Mouse (Mus musculus) embryonic stem cell, embryonic (primary cell): ENCODE measurements at regions not wholly inside any gene's neighbourhood (a gene's known extent, or its start where the extent isn't known, plus 50 kb on each side); places are given as distances from the start of the nearest gene placed in this dataset.

ENCODE experiments used
- CTCF ChIA-PET, 4 experiments: fragments of 300-600 bp in 2 of 4; fragments of 350-600 bp in 2 of 4; sonication (Branson Sonifier 250); formaldehyde crosslinking; loops; one replicate each; lab custom pipeline; 2022; ENCODE audit warnings: inconsistent platforms in 2 of 4; lab: Charles Lee
- POLR2A ChIA-PET, 4 experiments: fragments of 300-600 bp in 2 of 4; fragments of 350-600 bp in 2 of 4; sonication (Branson Sonifier 250); formaldehyde crosslinking; loops; one replicate each; lab custom pipeline; 2022; ENCODE audit warnings: antibody characterized with exemption in 4 of 4, inconsistent platforms in 1 of 4; lab: Charles Lee

- CTCF ChIA-PET, result interaction anchor here in 1 of 4 experiments (0.8 kb wide), 1 partner anchor 71 kb away, joined by 3 read pairs; no protein-coding TSS in a partner anchor
- POLR2A ChIA-PET, result interaction anchor here in 2 of 4 experiments (0.6 to 0.7 kb wide), 2 partner anchors 63 to 101 kb away, joined by 7 to 14 read pairs; no protein-coding TSS in a partner anchor
Measured at GRCm38 (mm10) chr16:93461406-93462285, 142.2 kb downstream of the Setd4 start.

- ChIA-PET CTCF (no interaction called here), POLR2A (interaction anchor here in 1 of 4 experiments (0.8 kb wide), 1 partner anchor 303 kb away, joined by 3 read pairs; no protein-coding TSS in a partner anchor)
Measured at GRCm38 (mm10) chr16:93459497-93460240, 144.2 kb downstream of the Setd4 start.

GRCm38 (mm10) chr16:93458598-93459496 lies 145.0 kb downstream of the Setd4 start:
- ChIA-PET CTCF (interaction anchor here in 1 of 4 experiments (0.6 kb wide), 1 partner anchor 28 kb away, joined by 4 read pairs; no protein-coding TSS in a partner anchor), POLR2A (interaction anchor here in 1 of 4 experiments (0.6 kb wide), 1 partner anchor 961 kb away, joined by 4 read pairs; no protein-coding TSS in a partner anchor)

- ChIA-PET POLR2A (no interaction called here), CTCF (interaction anchor here in 1 of 4 experiments (0.6 kb wide), 1 partner anchor 27 kb away, joined by 4 read pairs; no protein-coding TSS in a partner anchor)
Measured at GRCm38 (mm10) chr16:93458011-93458585, 145.8 kb downstream of the Setd4 start.

GRCm38 (mm10) chr16:93456706-93457425 lies 147.0 kb downstream of the Setd4 start:
- CTCF ChIA-PET, result interaction anchor here in 2 of 4 experiments (0.6 to 0.9 kb wide), 2 partner anchors 18 to 946 kb away, joined by 3 read pairs; no protein-coding TSS in a partner anchor
- POLR2A ChIA-PET, result no interaction called here

- CTCF ChIA-PET, result interaction anchor here (0.5 to 1.9 kb wide), 29 partner anchors 9 to 950 kb away, joined by 3 to 9 read pairs (median 3); no protein-coding TSS in a partner anchor
- POLR2A ChIA-PET, result interaction anchor here in 3 of 4 experiments (0.5 to 1.2 kb wide), 5 partner anchors 16 to 1089 kb away, joined by 3 to 5 read pairs (median 3); no protein-coding TSS in a partner anchor
Measured at GRCm38 (mm10) chr16:93454080-93454997, 149.5 kb downstream of the Setd4 start.

- ChIA-PET CTCF (interaction anchor here in 1 of 4 experiments (0.9 to 1.9 kb wide), 3 partner anchors 160 to 754 kb away, joined by 3 to 9 read pairs (median 5); no protein-coding TSS in a partner anchor), POLR2A (interaction anchor here in 1 of 4 experiments (1.2 kb wide), 1 partner anchor 759 kb away, joined by 3 read pairs; no protein-coding TSS in a partner anchor)
Measured at GRCm38 (mm10) chr16:93453056-93453455, 150.8 kb downstream of the Setd4 start.

GRCm38 (mm10) chr16:93450896-93451295 lies 153.0 kb downstream of the Setd4 start:
- ChIA-PET POLR2A (interaction anchor here in 2 of 4 experiments (1.0 to 1.8 kb wide), 3 partner anchors 13 to 27 kb away, joined by 3 to 5 read pairs (median 3); no protein-coding TSS in a partner anchor), CTCF (interaction anchor here in 1 of 4 experiments (0.8 kb wide), 1 partner anchor 931 kb away, joined by 3 read pairs; no protein-coding TSS in a partner anchor)

GRCm38 (mm10) chr16:93449925-93450324 lies 153.9 kb downstream of the Setd4 start:
- ChIA-PET CTCF (interaction anchor here in 1 of 4 experiments (0.8 kb wide), 1 partner anchor 930 kb away, joined by 3 read pairs; no protein-coding TSS in a partner anchor), POLR2A (interaction anchor here in 1 of 4 experiments (1.0 kb wide), 1 partner anchor 26 kb away, joined by 3 read pairs; no protein-coding TSS in a partner anchor)

- POLR2A ChIA-PET, result interaction anchor here in 1 of 4 experiments (1.0 kb wide), 1 partner anchor 10 kb away, joined by 3 read pairs; no protein-coding TSS in a partner anchor
- CTCF ChIA-PET, result no interaction called here
Measured at GRCm38 (mm10) chr16:93448124-93448523, 155.7 kb downstream of the Setd4 start.

- ChIA-PET CTCF (no interaction called here), POLR2A (interaction anchor here in 1 of 4 experiments (0.7 kb wide), 1 partner anchor 140 kb away, joined by 4 read pairs; no protein-coding TSS in a partner anchor)
Measured at GRCm38 (mm10) chr16:93446970-93447369, 156.9 kb downstream of the Setd4 start.

GRCm38 (mm10) chr16:93446206-93446605 lies 157.7 kb downstream of the Setd4 start:
- POLR2A ChIA-PET, result no interaction called here
- CTCF ChIA-PET, result interaction anchor here in 2 of 4 experiments (0.7 to 1.4 kb wide), 3 partner anchors 8 to 505 kb away, joined by 3 read pairs; no protein-coding TSS in a partner anchor

GRCm38 (mm10) chr16:93442837-93443236 lies 161.0 kb downstream of the Setd4 start:
- CTCF ChIA-PET, result no interaction called here

GRCm38 (mm10) chr16:93437608-93438425 lies 166.0 kb downstream of the Setd4 start:
- POLR2A ChIA-PET, result interaction anchor here in 3 of 4 experiments (0.5 to 2.3 kb wide), 14 partner anchors 9 to 741 kb away, joined by 3 to 8 read pairs (median 3); partner anchors contain the start of gene Dop1b (in 1 of the 3)
- CTCF ChIA-PET, result interaction anchor here in 3 of 4 experiments (0.7 to 1.4 kb wide), 4 partner anchors 16 to 918 kb away, joined by 3 to 4 read pairs (median 3); no protein-coding TSS in a partner anchor

More at GRCm38 (mm10) chr16:93442837-93443236, 161.0 kb downstream of the Setd4 start:
- POLR2A ChIA-PET, result no interaction called here
